Mouse (Mus musculus) adrenal gland, adult 18-20 months (tissue): ENCODE results near the gene Zkscan16. TPM values are rescaled to one million over a fixed set of nuclear protein-coding genes. Genes with fewer than 3 reads are reported as not detected.
A peak's percentile ranks its signal among the peaks of the same experiment; 100 is the strongest.

ENCODE experiments used
- DNase-seq, 2 experiments: peaks; one replicate each; pipeline ENCODE4 v3.0.0; 2021 to 2022; ENCODE audit warnings: low spot score in 2 of 2
- total RNA-seq, 2 experiments: library from RNA; stranded (reverse); gene quantifications; 1 replicate in 1 of 2; 2 replicates in 1 of 2; pipeline ENCODE4 v1.2.3; 2021

Zkscan16 gene
- total RNA-seq, 2 experiments from 2014 or later: 2.6 to 3.7 TPM

DNA sequence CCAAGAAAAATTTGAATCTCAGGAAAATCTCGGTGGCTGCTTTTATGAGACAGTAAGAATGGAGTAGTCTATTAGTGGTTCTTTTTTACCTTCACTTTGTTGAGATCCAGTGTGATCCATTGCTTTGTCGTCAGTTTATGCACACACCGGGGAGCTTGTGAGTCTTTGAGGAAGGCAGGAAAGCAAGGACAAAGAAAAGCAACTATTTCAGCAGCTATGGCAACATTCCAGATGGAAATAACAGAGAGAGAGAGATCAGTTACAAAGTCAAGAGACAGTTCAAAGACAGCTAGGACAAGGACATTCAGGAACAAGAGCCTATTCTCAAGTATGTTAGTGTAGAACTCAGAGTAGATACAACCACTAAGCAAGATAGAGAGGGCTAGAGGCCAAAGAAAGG lies 7.6 kb upstream of the Zkscan16 start:
- no peak for DNase-seq

- no peak for DNase-seq
These were observed 1.8 kb upstream of the Zkscan16 start for GRCm38 (mm10) chr4:58941638-58942037.

DNA sequence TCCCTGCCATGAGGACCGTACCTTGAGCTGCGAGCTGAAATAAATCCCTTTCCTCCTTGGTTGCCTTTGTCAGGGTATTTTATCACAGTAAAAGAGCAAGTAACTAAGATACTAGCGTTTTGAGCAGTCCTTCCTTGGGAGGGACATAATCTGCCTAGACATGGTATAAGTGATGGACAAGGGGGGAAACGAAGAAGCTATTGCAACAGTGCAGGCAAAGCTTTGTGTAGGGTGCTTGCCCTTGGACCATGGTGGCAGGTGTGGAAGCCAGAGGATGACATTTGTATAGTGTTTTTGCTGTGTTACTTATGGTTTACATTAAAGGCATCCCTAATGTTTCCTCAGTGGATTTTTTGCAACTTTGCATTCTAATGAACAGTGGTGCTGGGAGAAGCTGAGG lies 486 bp upstream of the Zkscan16 start:
- DNase-seq: no peak

DNA sequence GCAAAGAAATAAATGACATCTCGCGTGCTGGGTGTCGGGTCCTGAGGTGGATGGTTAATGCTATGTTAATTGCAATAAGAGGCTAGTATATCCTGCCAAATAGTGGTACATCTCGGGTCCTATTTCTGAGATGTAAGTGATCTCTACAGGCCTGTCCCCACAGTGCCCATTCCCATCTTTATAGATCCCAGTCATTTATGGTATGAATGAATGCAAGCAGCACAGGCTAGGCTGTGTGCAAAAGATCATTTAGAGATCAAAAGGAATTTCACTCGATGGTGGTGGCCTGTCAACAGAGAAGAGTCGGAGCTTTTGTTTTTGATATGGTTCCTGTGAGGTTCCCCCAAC lies 752 bp downstream of the Zkscan16 start:
- no peak for DNase-seq

DNA sequence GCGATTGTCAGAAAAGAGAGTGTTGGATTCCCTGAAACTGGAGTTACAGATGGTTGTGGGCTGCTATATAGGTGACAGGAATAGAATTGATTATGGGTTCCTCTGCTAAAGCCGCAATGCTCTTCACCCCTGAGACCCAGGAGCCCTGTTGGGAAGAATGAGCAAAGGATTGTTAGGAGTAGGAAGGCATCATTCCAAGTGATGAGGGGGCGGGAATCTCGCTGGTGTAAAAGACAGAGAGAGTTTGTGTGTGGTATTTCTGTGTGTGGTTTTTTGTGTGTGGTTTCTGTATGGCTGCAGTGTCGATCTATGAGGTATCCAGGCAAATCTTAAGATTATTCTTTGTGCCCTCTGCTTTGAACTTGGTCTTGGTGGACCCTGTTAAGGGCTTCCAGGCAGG lies 1.3 kb downstream of the Zkscan16 start:
- no peak for DNase-seq

- no peak for DNase-seq
These were observed 5.0 kb downstream of the Zkscan16 start for GRCm38 (mm10) chr4:58948391-58948790.

DNA sequence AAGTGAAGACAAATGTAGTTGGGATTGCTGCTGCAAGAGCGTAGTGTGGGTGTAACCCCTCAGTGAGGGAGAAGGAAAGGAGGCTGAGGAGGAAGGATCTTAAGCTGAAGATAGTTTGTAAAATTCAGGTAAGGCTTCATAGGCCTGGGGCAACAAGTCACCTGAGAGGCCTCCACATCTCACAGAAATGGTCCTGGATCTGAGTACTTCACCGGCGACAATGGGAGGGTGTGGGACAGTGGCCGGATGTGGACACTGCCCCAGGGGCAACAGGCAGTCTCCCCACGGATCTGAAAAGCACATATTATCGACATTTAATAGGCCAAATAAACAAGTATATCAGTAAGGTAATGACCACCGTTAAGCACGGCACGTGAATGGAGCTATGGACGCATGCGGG lies 9.2 kb downstream of the Zkscan16 start:
- DNase-seq: no peak

GRCm38 (mm10) chr4:58961719-58962118 lies 18.3 kb downstream of the Zkscan16 start:
- no peak for DNase-seq

DNA sequence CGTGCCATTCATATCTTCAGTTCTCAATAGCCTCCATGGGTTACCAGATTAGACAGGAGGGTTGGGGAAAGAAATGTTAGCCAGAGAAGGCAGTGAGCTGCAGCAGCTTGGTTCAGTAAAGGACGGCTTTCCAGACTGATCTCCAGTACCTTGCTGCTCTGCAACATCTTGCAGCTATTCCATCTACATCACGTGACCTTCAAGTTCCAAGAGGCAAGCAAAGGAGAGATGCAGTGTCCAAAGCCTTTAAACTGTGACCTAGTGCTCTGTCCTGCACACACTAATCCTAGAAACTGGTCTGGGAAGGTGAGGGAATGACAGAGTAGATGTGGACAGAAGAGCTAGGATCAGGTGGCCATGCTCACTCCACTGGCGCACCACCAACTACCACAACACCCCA lies 19.8 kb downstream of the Zkscan16 start:
- DNase-seq: no peak

GRCm38 (mm10) chr4:58965136-58965535 lies 21.7 kb downstream of the Zkscan16 start:
- DNase-seq: no peak

DNA sequence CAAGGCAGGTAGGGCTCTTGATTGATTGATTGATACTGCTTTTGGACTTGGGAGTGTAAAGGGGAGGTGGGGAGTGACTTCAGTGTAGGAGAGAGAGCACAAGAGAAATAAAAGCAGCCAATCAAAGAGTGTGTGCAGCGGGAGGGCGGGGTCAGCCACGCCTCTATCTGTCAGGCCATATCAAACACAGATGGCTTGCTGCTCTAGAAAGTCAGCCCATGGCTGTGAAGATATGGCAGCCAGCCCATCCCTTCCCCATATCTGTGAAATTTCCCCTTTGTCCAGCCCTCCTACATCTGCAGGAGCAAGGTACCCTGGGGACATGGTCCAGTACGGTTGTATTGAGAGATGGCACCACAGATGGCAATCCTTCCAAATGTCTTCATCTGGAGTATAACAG lies 27.2 kb downstream of the Zkscan16 start:
- DNase-seq: no peak

DNA sequence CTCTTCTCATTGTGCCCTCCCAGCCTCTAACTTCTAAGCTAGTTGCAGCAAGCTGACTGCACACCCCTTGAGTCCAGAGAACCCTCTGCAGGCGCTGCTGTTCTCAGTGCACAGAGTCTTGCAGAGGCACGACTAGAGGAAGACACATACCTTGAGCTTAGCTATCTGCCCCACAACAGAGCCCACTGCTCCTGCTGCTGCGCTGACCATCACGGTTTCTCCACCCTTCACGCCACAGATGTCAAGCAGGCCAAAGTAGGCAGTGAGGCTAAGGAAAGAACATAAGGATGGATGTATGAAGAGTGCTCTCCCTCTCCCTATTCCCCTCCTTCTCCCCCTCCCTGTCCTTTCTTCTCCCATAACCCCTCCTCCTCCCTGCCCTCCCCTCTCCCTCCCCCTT lies 32.3 kb downstream of the Zkscan16 start:
- DNase-seq: no peak

DNA sequence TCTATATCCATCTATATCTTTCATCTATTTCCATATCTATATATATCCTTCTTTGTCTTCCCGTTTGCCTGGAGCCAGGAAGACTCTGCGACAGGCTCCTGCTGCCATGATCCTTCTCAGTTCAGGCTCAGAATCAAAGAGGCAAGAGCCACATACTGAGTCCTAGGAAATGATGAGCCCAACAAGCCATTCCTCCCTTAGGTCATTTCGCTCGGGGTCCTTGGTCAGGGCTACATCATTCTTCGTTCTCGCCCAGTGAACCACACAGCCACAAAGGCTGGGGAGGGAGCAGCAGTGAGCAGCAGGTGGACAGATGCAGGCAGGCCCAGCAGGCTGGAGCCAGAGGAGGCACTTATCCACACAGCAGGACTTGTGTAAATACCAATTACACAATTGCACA lies 38.0 kb downstream of the Zkscan16 start:
- DNase-seq: no peak

- no peak for DNase-seq
These were observed 39.4 kb downstream of the Zkscan16 start for GRCm38 (mm10) chr4:58982806-58983205.

GRCm38 (mm10) chr4:58985157-58985648 lies 41.8 kb downstream of the Zkscan16 start:
- DNase-seq: peak; percentile 85 to 86

GRCm38 (mm10) chr4:58986540-58987190 lies 43.2 kb downstream of the Zkscan16 start, which contains the start of gene Ptgr1:
Gene Ptgr1 (minus strand): TSS chr4:58987119.
- DNase-seq: peak; percentile 72 to 80

- DNase-seq: no peak
These were observed 46.0 kb downstream of the Zkscan16 start for GRCm38 (mm10) chr4:58989303-58989898.

DNA sequence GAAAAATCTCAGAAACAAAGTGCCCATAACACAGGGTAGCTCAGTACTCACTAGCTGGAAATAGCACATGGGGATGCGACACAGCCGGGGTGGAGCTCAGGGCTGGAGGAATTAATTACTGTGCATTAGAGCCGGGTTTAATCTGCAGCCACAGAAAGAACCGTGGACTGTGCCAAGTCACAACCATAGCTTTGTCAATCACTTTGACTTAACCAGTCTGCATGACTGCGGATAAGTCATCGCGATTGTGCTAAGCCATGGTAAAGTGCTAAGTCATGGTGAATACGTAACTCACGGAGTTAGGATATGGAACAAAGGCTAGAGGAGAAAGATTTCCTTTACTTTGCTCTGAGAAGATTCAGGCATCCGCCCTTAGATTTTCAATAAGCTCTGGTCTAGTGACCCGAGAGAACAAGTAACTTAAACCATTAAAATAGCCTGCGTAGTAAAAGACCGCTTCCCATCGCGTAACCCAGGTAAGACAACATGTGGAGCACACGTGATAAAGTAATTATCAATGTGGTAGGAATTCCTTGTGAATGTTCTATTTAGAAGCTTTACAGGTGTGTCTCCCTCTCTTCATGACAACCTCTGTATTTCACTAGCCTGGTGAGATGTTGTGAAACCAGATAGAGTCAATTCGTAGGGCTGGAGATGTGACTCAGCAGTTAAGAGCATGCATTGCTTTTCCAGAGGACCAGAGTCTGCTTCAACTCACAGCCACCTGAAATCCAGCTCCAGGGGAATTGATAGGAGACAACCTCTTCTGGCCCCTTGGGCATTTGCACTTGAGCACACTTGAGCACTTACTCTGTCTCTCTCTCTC lies 47.4 kb downstream of the Zkscan16 start:
- no peak for DNase-seq

GRCm38 (mm10) chr4:58992195-58992594 lies 48.8 kb downstream of the Zkscan16 start:
- DNase-seq: no peak

GRCm38 (mm10) chr4:58994762-58995161 lies 51.3 kb downstream of the Zkscan16 start, which contains the start of gene Dnajc25:
Gene Dnajc25 (plus strand): TSS chr4:58995062.
- DNase-seq: no peak

GRCm38 (mm10) chr4:58995251-58995693 lies 51.8 kb downstream of the Zkscan16 start:
- DNase-seq: peak in 1 of 2 experiments; percentile 22

DNA sequence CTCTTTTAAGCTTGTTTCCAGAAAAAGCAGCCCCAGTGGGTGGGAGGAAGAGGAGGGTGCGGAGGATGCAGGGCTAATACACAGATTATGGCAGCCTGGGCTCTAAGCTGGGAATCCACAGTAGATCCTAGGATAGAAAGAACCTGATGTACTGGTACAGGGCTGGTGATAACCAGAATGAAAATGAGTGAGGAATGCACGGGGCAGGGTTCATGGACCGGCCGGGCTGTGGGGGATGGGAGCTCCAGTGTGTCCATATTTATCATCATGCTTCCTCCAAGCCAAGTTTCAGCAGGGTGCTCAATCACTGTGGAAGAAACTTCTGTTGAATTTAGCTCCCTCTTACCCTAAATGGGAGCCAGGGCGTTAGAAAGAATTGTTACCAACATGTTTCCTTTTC lies 53.7 kb downstream of the Zkscan16 start:
- DNase-seq: no peak
